Mouse (Mus musculus) yolk sac, embryonic 10.5 days (tissue): ENCODE results near the gene Acr.

Experiments
- DNase-seq: peaks from one replicate; pipeline ENCODE4 v3.0.0-alpha.2; 2017; ENCODE audit warnings: low spot score

Acr gene

DNA sequence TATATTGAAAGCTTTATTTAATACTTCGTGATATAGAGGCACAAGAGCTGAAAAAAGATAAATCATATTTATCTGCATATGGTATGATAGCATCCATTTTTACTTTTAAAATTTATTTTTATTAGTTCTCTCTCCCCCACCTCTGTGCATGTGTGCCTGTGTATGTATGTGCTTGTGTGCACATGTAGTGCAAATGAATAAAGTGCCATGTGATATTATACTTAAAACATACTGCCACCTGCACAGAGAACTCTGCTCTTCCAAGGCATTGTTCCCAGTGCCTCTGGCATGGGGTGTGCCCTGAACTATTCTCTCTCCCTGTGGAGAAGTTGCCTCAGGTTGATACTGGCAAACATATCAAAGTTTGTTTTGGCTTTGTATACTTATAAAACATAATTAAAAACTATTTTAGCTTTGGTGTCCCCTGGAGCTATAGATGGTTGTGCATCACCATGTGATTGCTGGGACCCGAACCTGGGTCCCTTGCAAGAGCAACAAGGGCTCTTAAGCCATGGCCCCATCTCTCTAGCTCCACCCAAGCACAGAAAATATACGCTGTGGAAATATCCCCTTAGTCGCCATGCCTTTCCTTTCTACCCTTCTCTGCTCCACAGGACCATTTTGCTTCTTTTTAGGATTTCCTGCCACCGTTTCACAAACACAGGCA, 55.0 kb downstream of the Acr start:
- no peak for DNase-seq

DNA sequence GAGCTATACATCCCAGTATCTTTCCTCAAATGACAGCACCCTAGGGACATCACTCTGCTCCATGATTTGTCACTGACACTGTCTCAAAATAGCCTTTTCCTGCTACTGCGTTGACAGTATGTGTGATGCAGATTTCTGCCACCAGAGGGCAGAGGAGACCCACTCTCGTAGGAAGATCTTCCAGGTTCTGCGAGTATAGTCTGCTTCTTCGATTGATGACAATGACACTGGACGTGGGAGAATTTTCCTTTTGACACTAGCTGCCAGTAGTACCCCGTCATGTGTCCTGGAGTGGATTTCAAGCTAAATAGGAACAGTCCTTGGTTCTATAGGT, 55.5 kb downstream of the Acr start:
- DNase-seq = peak; percentile 51
